Mouse (Mus musculus) liver, embryonic 14.5 days (tissue): ENCODE results near the gene Cacnb2. TPM values are rescaled to one million over a fixed set of nuclear protein-coding genes. Genes with fewer than 3 reads are reported as not detected.

ENCODE experiments used
- ATAC-seq: fragments of 200-750 bp; cut with Nextera tagmentation; 2 replicates; pipeline ENCODE4 v1.8.0; 2017; ENCODE audit warnings: moderate number of reproducible peaks, mild to moderate bottlenecking, moderate library complexity; ENCODE audit not compliant: insufficient read depth
- DNase-seq, 3 experiments: peaks; one replicate each; pipeline ENCODE4 v3.0.0-alpha.2; 2012 to 2013; ENCODE audit warnings: low read depth in 3 of 3, low spot score in 3 of 3
- H3K27ac ChIP-seq: fragments of 300-500 bp; sonication (generic); 2 replicates; pipeline ENCODE4 v1.5.1; 2014; ENCODE audit warnings: moderate library complexity, mild to moderate bottlenecking, control low read depth, inconsistent platforms
- H3K27me3 ChIP-seq: fragments of 300-500 bp; sonication (generic); 2 replicates; pipeline ENCODE4 v1.6.1; 2014; ENCODE audit warnings: mild to moderate bottlenecking, low read length, moderate library complexity; ENCODE audit not compliant: control insufficient read depth, insufficient read depth
- H3K36me3 ChIP-seq: fragments of 300-500 bp; sonication (generic); replicated peaks from 2 replicates; pipeline ENCODE4 v1.6.1; 2014; ENCODE audit warnings: low read depth; ENCODE audit not compliant: control insufficient read depth, insufficient read depth
- H3K4me1 ChIP-seq, 2 experiments: fragments of 200-500 bp in 1 of 2; fragments of 300-500 bp in 1 of 2; sonication (generic) in 1 of 2; replicated peaks; 2 replicates each; pipeline ENCODE4 v1.6.1; 2012 to 2014; ENCODE audit warnings: antibody characterized with exemption in 1 of 2, inconsistent platforms in 1 of 2, low read length in 1 of 2; ENCODE audit not compliant: control insufficient read depth in 2 of 2, insufficient read depth in 2 of 2
- H3K4me2 ChIP-seq: fragments of 300-500 bp; sonication (generic); 2 replicates; pipeline ENCODE4 v1.6.1; 2014; ENCODE audit warnings: low read depth, mild to moderate bottlenecking, control low read depth, moderate library complexity
- H3K4me3 ChIP-seq, 2 experiments: fragments of 200-500 bp in 1 of 2; fragments of 300-500 bp in 1 of 2; sonication (generic) in 1 of 2; 2 replicates each; pipeline ENCODE4 v1.5.1; 2012 to 2014; ENCODE audit warnings: low read depth in 2 of 2, low read length in 2 of 2, mild to moderate bottlenecking in 2 of 2, control low read depth in 1 of 2, inconsistent platforms in 1 of 2, moderate library complexity in 1 of 2; ENCODE audit not compliant: insufficient read depth in 1 of 2
- H3K9ac ChIP-seq: fragments of 300-500 bp; sonication (generic); replicated peaks from 2 replicates; pipeline ENCODE4 v1.6.1; 2014; ENCODE audit warnings: mild to moderate bottlenecking, control low read depth, moderate library complexity
- H3K9me3 ChIP-seq: fragments of 300-500 bp; sonication (generic); 2 replicates; pipeline ENCODE4 v1.6.1; 2016; ENCODE audit warnings: low read length, mixed read lengths; ENCODE audit not compliant: control insufficient read depth
- CTCF ChIP-seq: IDR thresholded peaks from 2 replicates; pipeline ENCODE4 v1.5.1; 2016; ENCODE audit warnings: antibody characterized with exemption, low read depth, control low read depth
- EP300 ChIP-seq: IDR thresholded peaks from 2 replicates; pipeline ENCODE4 v1.6.1; 2016; ENCODE audit warnings: antibody characterized with exemption, low read depth
- WGBS: fragments of 180-500 bp; shearing (Covaris S2); extraction: QIAGEN DNeasy Blood & Tissue Kit; methylation state at CpG from one replicate; pipeline ENCODE4 v1.1.7; 2014; ENCODE audit not compliant: insufficient replicate concordance; 5-methylcytosine and 5-hydroxymethylcytosine counted together
- polyA plus RNA-seq, 2 experiments: library from polyadenylated mRNA; depleted of rRNA in 1 of 2; stranded (reverse) in 1 of 2; unstranded in 1 of 2; fragments of >200 nt; fragmentation: Nextera tagmentation in 1 of 2; extraction: Ambion mirVana in 1 of 2; gene quantifications; 2 replicates each; pipeline versions ENCODE4 v1.2.1 to v1.2.3; 2012 to 2014

Cacnb2 gene
- polyA plus RNA-seq, 2 experiments: 0.04 to 0.37 TPM

- under 1% methylated on average over 78 of the region's 83 CpGs for WGBS
Observed at GRCm38 (mm10) chr2:14603784-14604781, 1.2 kb downstream of the Cacnb2 start.

GRCm38 (mm10) chr2:14604791-14605190 is 1.9 kb downstream of the Cacnb2 start:
- no peak overlapping the region for H3K27ac ChIP-seq
- TF ChIP-seq CTCF (no peak), EP300 (no peak)
- H3K9ac ChIP-seq: no peak overlapping the region
- peak overlapping the region; percentile 47 to 49 for H3K4me3 ChIP-seq
- ATAC-seq (no peak), DNase-seq (no peak)
- WGBS: 0% methylated on average over 22 of the region's 22 CpGs
- peak overlapping the region; percentile 63 for H3K4me2 ChIP-seq
- peaks cover 20% of the 10 kb centered on the region for H3K27me3 ChIP-seq
- 0 out of 4 replicates have a peak, but pooled peaks cover 0 to 2% of the 10 kb centered on the region in 2 experiments for H3K4me1 ChIP-seq
- H3K36me3 ChIP-seq: no peaks in the 10 kb centered on the region
- no peaks in the 10 kb centered on the region for H3K9me3 ChIP-seq

More at GRCm38 (mm10) chr2:14603784-14604781, 1.2 kb downstream of the Cacnb2 start:
- ATAC-seq (peak; percentile 52), DNase-seq (no peak)
- no peaks in the 10 kb centered on the region for H3K9me3 ChIP-seq
- peaks cover 20% of the 10 kb centered on the region for H3K27me3 ChIP-seq
- peak overlapping the region; percentile 47 to 49 for H3K4me3 ChIP-seq
- H3K4me2 ChIP-seq: peak overlapping the region; percentile 63
- no peak overlapping the region for H3K9ac ChIP-seq
- H3K4me1 ChIP-seq: 0 out of 4 replicates have a peak, but pooled peaks cover 0 to 2% of the 10 kb centered on the region in 2 experiments
- no peak for TF ChIP-seq EP300
- no peak for TF ChIP-seq CTCF
- no peaks in the 10 kb centered on the region for H3K36me3 ChIP-seq
- H3K27ac ChIP-seq: no peak overlapping the region

- Histone ChIP-seq H3K4me3 (peak overlapping the region; percentile 47 to 49), H3K4me2 (peak overlapping the region; percentile 63), H3K9ac (no peak overlapping the region), H3K9me3 (no peaks in the 10 kb centered on the region), H3K27ac (no peak overlapping the region), H3K4me1 (0 out of 4 replicates have a peak, but pooled peaks cover 0 to 2% of the 10 kb centered on the region in 2 experiments), H3K27me3 (peaks cover 20% of the 10 kb centered on the region), H3K36me3 (no peaks in the 10 kb centered on the region)
- no peak for ATAC-seq
- no peak for TF ChIP-seq EP300
- no peak for TF ChIP-seq CTCF
- 4% methylated on average over 7 of the region's 7 CpGs for WGBS
- no peak for DNase-seq
Observed at GRCm38 (mm10) chr2:14605207-14605606, 2.3 kb downstream of the Cacnb2 start.

- WGBS: 52% methylated on average over 4 of the region's 4 CpGs
- no peak for DNase-seq
- H3K9me3 ChIP-seq: no peaks in the 10 kb centered on the region
- H3K36me3 ChIP-seq: no peaks in the 10 kb centered on the region
- H3K27ac ChIP-seq: no peak overlapping the region
- H3K4me1 ChIP-seq: 0 out of 4 replicates have a peak, but pooled peaks cover 0 to 2% of the 10 kb centered on the region in 2 experiments
- H3K4me3 ChIP-seq: no peak overlapping the region
- peaks cover 18% of the 10 kb centered on the region for H3K27me3 ChIP-seq
- ATAC-seq: no peak
- TF ChIP-seq EP300 (no peak), CTCF (no peak)
- H3K4me2 ChIP-seq: no peak overlapping the region
- H3K9ac ChIP-seq: no peak overlapping the region
Observed at GRCm38 (mm10) chr2:14608606-14609005, 5.7 kb downstream of the Cacnb2 start.

- Histone ChIP-seq H3K9me3 (no peaks in the 10 kb centered on the region), H3K4me1 (no peaks in the 10 kb centered on the region), H3K4me3 (no peak overlapping the region), H3K4me2 (no peak overlapping the region), H3K36me3 (no peaks in the 10 kb centered on the region), H3K9ac (no peak overlapping the region), H3K27ac (no peak overlapping the region), H3K27me3 (no peaks in the 10 kb centered on the region)
- TF ChIP-seq CTCF: no peak
- TF ChIP-seq EP300: no peak
- ATAC-seq (no peak), DNase-seq (no peak)
- 52% methylated on average over 4 of the region's 4 CpGs for WGBS
Observed at GRCm38 (mm10) chr2:14612705-14613104, 9.8 kb downstream of the Cacnb2 start.
